Mouse (Mus musculus) heart, postnatal 10 days (tissue): Measurements from ENCODE around the gene Lrrc74a. TPM values are rescaled to one million over a fixed set of nuclear protein-coding genes. Genes with fewer than 3 reads are reported as not detected.
A peak's percentile ranks its signal among the peaks of the same experiment; 100 is the strongest.

Experiments used
- DNase-seq, 2 experiments: peaks; one replicate each; pipeline ENCODE4 v3.0.0; 2021
- intact Hi-C: fragments of 180-260 bp; cut with DNase I; formaldehyde crosslinking; loops from one replicate; pipeline ENCODE4 v1.15.1; 2025
- total RNA-seq, 2 experiments: library from RNA; stranded (reverse); gene quantifications; 2 replicates each; pipeline ENCODE4 v1.2.3; 2021

The Lrrc74a gene
- total RNA-seq = not detected

DNA sequence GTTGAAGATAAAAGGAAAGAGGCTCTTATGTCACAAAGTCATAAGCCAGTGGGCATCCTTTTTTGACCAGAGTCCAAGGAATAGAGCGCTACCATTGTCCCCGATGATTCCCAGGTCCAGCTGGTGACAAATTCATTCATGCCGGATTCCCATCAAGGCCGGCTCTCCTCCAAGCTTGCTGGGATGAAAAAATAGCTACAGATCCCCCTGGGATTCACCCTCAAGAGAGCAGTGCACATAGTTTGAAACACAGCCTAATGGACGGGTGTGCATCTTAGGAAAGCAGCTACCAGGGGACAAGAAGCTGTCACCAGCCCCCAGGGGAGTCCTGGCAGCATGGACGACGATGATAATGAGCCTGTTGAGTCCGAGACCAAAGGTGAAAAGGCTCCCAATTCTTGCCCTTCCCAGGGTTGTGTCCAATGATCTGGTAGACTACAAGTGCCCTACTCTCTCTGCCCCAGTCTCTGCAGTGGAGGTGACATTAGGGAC is at the start of gene Lrrc74a:
TSS of gene Lrrc74a (plus strand) at position 51 of the 492 bp plus-strand sequence.
- DNase-seq = peak in 1 of 2 experiments; percentile 14
- intact Hi-C loops = no loop called here

DNA sequence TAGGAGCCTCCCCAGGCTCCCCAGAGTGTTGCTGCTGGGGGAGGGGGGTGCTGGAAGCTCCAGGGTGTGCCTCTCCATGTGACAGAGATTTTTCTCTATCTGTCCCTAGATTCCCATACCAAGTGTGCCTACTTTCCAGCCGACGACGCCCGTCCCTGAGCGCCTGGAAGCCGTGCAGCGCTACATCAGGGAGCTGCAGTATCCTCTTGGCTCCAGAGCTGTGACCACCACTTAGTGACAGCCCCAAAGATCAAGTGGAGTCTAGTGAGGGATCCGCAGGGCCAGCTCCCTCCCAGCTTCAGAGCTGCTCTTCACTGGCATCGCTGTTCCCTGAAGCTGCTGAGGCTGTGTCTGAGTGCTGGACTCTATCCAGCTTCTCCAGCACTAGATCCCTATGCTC is 48.9 kb upstream of the Lrrc74a start:
- intact Hi-C loops = no loop called here

DNA sequence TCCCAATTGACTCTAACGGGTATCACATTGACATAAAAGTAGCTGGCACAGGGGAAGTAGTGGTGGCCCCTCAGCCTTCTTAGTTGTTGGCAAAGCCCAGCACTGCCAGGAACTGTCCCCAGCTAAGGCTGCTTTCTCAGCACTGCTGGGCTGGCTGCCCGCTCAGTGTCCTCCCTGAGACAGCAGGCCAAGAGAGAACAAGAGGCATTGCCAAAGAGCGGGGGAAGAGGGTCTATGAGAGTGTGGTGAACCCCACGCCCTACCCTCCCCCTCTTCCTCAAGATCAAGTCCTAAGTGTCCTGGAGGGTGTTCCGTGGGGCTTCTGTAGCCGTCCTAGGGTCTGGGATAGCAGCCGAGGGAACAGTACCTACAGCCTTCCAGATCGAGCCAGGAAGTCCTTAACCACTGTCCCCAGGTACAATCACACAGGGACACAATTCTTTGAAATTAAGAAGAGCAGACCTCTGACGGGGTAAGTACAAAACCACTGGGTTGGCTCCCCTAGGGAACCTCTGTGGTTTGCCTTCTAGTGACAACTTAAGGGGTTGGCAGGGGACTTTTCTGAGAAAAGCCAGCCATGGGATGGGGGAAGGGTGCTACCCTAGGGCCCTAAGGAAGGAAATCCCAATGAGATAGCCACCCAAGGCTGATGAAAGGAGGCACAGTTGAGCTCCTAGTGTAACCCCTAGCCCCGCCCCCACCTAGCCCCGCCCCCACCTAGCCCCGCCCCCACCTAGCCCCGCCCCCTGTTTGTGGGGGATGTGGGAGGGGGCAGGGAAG is 47.4 kb upstream of the Lrrc74a start:
- intact Hi-C loops = no loop called here
- DNase-seq = peak; percentile 37 to 41

More for the DNA sequence above, 48.9 kb upstream of the Lrrc74a start:
- no peak for DNase-seq

DNA sequence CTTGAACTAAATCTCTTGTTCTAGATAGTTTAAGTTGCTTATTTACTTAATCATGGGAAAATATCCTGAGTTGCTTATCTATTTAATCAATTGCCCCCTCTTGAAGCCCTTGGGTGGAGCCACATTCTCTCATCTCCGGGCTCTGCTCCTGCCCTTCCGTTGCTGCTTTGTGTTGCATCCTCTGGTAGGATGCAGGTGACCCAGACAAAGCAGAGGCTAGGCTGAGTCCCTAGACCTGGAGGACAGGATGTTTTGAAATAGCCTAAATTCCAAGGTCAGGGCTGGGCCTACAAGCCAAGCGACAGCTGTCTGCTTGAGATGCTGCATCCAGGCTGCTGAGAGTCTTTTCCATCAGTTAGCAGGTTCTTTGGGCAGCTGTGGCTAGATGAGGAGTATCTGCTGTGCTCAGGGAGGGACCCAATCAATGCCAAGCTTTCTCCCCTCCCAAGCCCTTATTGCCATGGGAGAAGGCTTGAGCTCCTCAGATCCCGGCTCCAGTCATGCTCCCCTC is 46.7 kb upstream of the Lrrc74a start:
- DNase-seq = no peak
- intact Hi-C loops = no loop called here

DNA sequence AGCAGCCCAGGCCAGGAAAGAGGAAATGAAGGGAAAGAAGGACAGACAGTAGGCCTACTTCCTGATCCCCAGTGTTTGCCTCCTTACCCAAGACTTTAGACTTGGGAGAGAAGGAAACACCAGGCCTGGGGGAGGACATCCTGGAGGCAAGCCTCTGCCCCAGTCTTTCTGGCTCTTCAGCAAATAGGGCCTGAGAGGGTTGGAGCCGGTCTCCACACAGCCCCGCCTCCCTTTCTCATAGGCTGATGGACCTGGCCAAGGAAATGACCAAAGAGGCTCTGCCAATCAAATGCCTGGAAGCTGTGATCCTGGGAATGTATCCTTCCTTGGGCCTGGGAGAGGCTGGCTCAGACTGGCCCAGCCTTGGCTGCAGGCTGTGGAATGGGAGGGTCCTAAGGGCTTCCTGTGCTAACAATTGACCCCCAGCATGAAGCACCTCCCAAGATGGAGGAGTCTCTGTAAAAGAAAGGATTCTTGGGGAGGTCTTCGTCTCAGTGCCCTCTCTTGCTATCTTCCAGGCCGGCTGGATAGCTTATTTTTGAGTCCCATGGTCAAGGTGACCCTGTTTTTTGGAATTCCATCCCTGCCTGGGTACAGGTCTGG is 46.1 kb upstream of the Lrrc74a start:
- intact Hi-C loops = no loop called here

DNA sequence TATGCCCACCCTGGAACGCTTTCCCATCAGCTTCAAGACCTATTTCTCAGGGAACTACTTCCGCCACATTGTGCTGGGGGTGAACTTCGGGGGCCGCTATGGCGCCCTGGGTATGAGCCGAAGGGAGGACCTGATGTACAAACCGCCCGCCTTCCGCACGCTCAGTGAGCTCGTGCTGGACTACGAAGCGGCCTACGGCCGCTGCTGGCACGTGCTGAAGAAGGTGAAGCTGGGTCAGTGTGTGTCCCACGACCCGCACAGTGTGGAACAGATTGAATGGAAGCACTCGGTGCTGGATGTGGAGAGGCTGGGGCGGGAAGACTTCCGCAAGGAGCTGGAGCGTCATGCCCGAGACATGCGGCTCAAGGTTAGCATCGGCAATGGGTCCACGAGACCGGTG is 45.3 kb upstream of the Lrrc74a start:
- intact Hi-C loops = no loop called here
- DNase-seq = no peak

More for the DNA sequence above, 46.1 kb upstream of the Lrrc74a start:
- peak; percentile 60 to 64 for DNase-seq

DNA sequence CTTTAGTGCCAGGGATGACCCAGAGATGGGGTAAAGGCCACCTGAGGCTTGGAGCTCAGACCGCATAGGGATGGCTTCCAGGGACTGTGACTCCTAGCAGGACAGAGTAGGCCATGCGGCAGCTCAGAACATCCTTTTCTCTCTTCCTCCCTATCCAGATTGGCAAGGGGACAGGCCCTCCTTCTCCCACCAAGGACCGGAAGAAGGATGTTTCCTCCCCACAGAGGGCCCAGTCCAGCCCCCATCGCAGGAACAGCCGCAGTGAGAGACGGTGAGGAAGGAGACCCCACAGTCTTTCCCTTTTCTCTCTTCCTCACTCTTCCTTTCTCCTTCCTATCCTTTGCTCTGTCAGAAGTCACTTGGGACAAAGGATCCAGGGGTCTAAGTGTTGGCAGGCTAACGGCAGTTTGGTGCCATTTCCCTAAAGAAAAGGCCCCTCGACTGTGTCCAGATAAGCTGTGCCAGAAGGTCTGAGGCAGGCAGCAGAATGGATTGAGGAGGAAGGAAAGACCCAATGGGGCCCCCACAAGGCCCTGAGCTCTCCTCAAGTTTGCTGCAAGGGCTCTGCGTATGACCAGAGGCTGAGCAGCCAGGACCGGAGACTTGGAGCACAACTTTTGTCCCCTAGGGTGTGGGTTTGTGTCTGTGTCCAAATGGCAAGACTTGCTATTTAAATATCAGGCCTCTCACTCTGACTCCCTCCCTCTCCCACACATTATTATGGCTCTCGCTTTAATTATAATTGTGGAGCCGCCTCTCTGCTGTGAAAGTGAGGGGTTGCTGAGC is 43.3 kb upstream of the Lrrc74a start:
- intact Hi-C loops = no loop called here
- peak; percentile 60 to 61 for DNase-seq

DNA sequence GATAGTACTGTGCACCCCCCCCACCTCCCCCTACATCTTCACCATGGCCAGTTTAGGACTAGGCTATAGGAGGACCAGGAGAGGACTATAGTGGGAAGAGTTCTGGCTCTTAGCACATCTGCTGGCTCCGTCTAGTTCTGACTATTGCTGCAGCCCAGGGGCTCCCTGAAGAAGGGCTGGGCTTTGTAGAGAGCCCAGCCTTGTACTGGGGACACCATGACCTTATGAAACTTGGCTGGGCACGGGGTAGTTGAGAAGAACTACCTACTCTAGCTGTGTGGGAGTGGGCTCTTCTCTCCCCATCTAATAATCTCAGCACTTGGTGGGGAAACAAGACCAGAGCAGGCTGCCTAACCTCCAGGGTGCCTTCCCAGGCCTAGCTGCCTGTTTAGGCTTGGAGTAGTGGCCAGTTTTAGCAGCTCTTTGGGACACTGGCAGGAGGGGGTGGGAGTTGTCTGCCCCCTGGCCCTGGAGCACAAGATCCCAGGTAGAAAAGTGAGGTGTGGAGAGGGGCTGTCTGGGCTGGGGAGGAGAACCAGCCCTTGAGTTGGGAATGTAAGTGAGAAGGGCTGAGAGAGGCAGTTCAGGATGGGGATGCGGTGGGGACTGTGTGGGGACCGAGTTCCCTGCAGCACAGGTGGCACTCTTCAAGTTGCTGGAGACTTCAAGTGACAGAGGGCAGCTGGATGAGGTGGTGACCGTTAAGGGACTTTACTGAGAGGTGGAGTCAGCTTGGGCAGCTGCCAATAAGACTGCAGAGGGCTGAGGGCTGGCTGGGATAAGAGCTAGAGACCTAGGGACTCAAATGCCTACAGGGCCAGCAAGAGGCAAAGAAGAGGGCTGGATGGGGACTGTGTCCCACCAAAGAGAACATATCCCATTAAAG is 41.5 kb upstream of the Lrrc74a start:
- peak; percentile 71 to 72 for DNase-seq
- intact Hi-C loops = no loop called here

DNA sequence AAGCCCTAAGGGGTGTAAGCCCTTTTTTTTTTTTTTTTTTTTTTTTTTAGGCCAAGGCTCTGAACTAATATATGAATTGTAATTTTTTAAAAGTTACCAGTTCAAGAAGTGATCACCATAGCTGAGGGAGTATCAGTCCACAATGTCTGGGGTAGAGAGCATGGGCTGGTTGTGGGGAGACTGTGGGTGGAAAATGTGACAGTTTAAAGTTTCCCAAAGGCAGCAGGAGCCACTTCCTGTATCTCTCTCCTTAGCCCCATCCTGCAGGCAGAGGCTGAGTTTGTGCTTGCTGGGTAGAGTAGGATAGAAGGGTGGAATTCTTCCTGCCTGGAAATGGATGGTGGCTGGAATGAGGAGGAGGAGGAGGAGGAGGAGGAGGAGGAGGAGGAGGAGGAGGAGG is 40.8 kb upstream of the Lrrc74a start:
- intact Hi-C loops = no loop called here
- DNase-seq = no peak

DNA sequence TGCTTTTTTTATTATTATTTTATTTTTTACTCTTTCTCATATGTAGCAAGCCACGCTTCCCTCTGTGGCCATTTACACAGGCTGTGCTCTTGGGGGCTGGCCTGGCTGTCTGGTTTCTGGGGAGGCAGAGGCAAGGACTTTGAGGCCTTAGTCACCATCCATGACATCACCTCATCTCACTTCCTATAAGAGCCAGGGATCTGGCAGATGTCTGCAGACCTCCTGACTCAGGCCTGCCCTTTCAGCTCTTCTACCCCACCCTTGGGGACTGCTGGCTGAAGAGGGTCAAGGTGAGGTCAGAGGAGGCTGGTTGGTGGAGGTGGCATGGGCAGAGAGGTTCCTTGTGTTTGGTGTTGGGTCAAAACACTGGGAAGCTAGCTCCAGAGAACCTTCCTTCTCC is 39.7 kb upstream of the Lrrc74a start:
- intact Hi-C loops = no loop called here
- DNase-seq = no peak

DNA sequence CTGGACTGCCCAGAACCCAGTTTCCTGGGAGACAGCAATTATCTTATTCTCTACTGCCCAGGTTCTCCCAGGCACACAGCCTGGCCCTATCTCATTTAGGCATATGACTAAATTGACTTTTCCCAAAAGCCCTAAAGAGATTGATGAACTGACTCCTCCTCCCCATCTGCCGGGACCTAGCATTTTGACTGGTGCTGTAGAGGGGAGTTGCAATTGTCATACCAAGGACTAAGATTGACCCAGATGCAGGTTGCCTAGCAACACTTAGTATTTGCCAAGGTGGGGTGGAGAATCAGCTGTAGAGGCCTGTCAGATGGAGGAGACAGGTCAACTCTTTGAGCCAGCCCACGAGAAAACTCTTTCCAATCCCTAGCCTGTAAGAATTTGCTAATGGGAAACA is 36.2 kb upstream of the Lrrc74a start:
- intact Hi-C loops = no loop called here
- no peak for DNase-seq

DNA sequence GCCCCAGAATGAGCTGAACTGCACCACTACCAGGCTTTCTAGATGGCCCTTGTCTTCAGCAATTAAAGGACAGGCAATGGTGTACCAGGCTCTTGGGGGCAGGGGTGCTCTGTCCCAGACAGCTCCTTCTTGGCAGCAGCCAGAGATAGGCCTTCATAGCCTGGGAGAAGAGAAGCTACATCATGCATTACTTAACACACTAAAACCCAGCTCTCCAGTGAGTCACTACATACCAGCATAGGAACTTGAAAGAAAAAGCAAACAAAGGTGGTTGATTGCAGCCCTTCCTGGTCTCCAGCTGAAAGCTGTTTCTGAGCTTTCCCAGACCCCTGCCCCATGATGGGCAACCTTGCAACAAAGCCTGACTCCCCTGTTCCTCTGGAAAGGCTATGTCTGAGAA is 35.6 kb upstream of the Lrrc74a start:
- no peak for DNase-seq
- intact Hi-C loops = no loop called here

DNA sequence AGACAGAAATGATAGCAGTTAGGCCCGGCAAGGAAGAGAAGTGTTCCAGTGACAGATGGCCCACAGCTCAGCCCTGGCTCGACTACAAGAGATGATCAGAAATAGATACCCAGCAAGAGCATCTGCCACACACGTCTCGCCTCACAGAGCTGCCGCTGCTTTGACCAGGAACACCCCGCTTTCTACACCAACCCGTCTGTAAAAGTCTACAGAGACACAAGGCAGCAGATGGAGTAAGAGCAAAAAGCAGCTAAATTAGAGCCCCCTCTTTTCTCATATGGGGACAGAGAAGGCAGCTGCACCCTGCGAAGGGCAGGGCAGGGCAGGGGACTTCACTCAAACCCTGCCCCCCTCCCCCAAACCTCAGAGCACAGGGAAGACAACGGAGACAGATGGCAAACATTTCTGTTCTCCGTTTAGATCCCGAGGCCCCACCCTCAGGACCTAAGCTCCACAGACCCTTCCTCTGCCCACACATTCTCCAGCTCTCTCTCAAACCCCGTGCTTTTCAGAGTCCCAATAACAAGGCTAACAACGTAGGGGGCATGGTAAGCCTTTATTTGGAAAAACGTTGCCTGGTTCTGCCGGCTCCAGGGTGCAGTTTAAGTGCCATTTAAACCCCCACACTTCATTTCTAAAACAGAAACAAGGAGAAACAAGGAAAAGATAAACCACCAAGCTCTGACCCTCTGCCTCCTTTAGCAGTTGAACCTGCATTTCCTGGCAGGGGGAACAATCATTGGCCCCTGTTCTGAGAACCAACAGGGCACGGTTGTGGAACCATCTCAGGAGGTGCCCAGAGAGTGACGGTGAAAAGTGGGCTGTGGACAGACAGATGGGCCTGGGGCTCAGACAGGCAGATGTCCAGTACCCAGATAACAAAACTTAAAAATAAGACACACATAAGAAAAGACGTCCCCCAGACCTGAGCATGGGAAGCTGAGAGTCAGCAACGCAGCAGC is 33.9 kb upstream of the Lrrc74a start:
- intact Hi-C loops = no loop called here
- DNase-seq = no peak

DNA sequence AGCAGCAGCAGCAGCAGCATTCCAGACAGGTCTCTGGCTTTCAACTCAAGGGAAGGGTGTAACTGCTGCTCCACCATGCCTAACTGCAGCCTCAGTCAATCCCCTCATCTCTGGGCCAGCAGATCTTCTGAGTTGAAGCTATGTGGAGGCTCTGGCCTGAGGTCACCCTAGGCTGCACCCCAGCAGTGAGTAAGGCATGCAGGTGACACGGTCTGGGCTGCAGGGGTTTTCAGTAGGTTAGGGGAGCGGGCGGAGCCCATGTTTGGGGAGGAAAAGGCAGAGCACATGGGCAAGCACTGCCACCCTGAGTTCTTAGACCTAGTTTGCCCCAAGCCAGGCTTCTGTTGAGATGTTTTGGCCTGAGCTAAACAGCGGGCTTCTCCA is 33.2 kb upstream of the Lrrc74a start:
- intact Hi-C loops = no loop called here
- DNase-seq = no peak

DNA sequence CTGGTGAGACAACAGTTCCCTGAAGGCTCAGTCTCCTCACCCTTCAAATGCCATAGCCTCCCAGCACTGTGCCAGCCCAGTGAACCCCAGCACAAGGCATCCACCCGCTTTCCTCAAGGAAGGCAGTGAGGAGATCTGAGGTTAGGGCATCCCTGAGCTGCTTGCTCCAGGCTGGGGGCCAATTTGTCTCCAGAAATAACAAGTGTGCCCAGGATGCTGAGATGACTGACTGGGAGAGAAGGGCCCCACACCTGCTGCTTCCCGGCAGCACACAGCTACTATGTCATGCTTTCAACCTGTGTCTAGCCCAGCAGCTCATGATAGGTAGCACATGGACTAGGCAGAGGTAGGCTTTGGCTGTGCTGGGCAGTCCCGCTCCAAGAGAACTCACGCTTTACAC is 32.7 kb upstream of the Lrrc74a start:
- intact Hi-C loops = no loop called here
- DNase-seq = no peak

DNA sequence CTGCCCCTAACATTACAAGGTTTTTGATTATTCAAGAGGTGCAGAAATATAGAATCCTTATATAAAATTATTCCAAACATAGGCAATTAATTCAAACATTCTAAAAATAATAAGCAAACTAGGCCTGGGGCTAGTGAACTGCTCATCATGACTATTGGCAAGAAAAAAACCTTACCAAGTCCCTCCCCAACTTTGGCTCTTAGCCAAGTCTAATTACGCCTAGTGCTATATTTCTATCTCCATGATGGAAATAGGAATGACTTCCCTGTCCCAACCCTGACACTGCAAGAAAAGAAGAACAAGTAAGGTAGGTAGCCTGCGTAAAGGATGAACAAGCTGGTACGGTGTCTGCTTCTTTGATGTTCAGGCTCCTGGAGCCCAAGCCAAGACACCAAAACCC is 31.5 kb upstream of the Lrrc74a start:
- intact Hi-C loops = no loop called here
- no peak for DNase-seq

DNA sequence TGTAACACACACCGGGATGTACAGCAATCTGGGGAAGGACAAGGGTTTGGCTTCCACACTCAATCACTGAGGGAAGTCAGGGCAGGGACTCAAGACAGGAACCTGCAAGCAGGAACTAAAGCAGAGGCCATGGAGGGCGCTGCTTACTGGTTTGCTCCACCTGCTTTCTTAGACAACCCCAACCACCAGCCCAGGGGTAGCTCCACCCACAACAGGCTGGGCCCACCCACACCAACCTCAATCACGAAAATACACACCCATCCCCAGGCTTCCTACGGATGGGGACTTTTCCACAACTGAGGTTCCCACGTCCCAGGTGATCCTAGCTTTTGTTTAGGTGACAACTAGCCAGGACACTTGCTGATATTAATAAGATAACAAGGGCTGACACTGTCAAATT is 28.3 kb upstream of the Lrrc74a start:
- intact Hi-C loops = loop anchor here (5.0 kb wide), 1 partner anchor 39 kb away; no protein-coding TSS in a partner anchor
- DNase-seq = no peak

DNA sequence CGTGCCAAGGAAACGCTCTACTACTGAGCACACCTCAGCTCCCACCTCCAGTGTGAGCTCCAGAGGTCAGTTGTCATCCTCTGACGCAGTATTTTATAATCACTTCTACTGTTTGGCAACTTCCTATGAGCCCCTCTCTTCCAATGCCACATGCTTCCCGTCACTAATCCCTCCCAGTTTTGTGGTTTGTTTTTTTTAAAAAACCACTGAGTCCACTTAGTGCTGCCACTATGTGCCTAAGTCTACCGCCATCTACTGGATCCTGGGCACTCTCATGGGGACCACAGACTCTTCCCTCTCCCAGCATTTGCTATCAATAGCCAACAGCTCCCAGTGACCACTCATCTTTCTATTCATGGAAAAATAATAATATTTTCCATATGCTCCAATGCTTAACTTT is 20.1 kb upstream of the Lrrc74a start:
- DNase-seq = no peak
- intact Hi-C loops = no loop called here

DNA sequence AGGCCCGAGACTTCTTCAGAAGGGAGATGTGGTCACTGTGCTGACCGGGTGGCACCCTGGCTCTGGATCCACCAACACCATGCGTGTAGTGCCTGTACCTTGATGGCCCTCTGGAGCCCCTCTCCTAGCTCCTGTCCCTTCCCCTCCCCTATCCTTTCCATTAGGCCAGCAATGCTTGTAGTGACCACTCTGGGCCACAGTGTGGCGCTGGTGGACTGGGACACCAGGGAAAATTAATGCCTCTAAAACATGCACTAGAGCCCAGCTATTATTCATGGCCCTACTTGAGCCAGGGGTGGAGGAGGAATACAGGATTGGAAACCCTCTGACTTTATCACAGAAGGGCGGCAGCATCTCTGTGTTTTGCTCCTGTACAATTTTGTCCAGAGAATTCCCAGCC is 18.8 kb upstream of the Lrrc74a start:
- DNase-seq = peak; percentile 74 to 90
- intact Hi-C loops = loop anchor here (1.0 to 5.0 kb wide), 2 partner anchors 53 to 337 kb away; no protein-coding TSS in a partner anchor
